ENCODE assay signal across 16 mouse cellular contexts in genomic region chr17:84121291-84121690, GRCm38 (mm10).
A peak's percentile ranks its signal among the peaks of the same experiment; 100 is the strongest.
DNase-seq lines count a peak whose midpoint lies in the region; ATAC-seq and TF ChIP-seq lines count a peak whose summit lies in the region.
"Had no signal": no experiment of that assay in that cellular context is flagged by ENCODE, and none has a peak within 500 bp of the region (broad histone marks: within the 10 kb centered on the region; RNA-seq: fewer than 3 reads in every experiment).

No protein-coding gene starts in this region.

- no peaks in the 10 kb centered on the region for H3K36me3 ChIP-seq in heart, adult 2 months (ENCODE audit: control insufficient read depth, insufficient read depth, low read length)
- H3K36me3 ChIP-seq in G1E (replicated peaks) = no peaks in the 10 kb centered on the region
- H3K36me3 ChIP-seq in liver, embryonic 15.5 days (replicated peaks) = no peaks in the 10 kb centered on the region
- H3K36me3 ChIP-seq in hindbrain, embryonic 13.5 days = no peaks in the 10 kb centered on the region
- H3K36me3 ChIP-seq: midbrain, embryonic 15.5 days had no signal

- no peaks in the 10 kb centered on the region for H3K79me2 ChIP-seq in heart, adult 2 months (replicated peaks; ENCODE audit: control insufficient read depth, insufficient read depth, low read length)

- intact Hi-C loops in heart, adult 2 months (cut with DNase I) = no loop called here

- H3K4me3 ChIP-seq in heart, adult 2 months = no peak overlapping the region
- H3K4me3 ChIP-seq in G1E (ENCODE audit: low read depth, low read length) = peak overlapping the region; percentile 67
- H3K4me3 ChIP-seq in liver, embryonic 15.5 days (replicated peaks) = peak overlapping the region; percentile 4; the same call in 1 of the 2 replicates
- no peak overlapping the region for H3K4me3 ChIP-seq in hindbrain, embryonic 13.5 days
- H3K4me3 ChIP-seq: midbrain, embryonic 15.5 days had no signal

- no peak for TF ChIP-seq CTCF in heart, adult 2 months (IDR thresholded peaks at IDR 0.05)
- no peak for TF ChIP-seq CTCF in G1E (IDR thresholded peaks at IDR 0.05; ENCODE audit: low read depth, low read length)

- peaks cover 4% of the 10 kb centered on the region for H3K4me1 ChIP-seq in heart, adult 2 months (ENCODE audit: control insufficient read depth, insufficient read depth, low read length)
- H3K4me1 ChIP-seq in G1E (ENCODE audit: insufficient read depth, low read depth, low read length) = peaks cover 83% of the 10 kb centered on the region
- H3K4me1 ChIP-seq in liver, embryonic 15.5 days (replicated peaks) = peaks cover 59% of the 10 kb centered on the region
- peaks cover 9% of the 10 kb centered on the region; the same call in 1 of the 2 replicates for H3K4me1 ChIP-seq in hindbrain, embryonic 13.5 days (replicated peaks)
- H3K4me1 ChIP-seq: midbrain, embryonic 15.5 days had no signal

- TF ChIP-seq EP300 in heart, adult 2 months (IDR thresholded peaks at IDR 0.05; ENCODE audit: insufficient read depth, low read depth, low read length) = no peak

- TF ChIP-seq POLR2A in heart, adult 2 months (IDR thresholded peaks at IDR 0.05; ENCODE audit: insufficient read depth, low read depth, low read length) = no peak

- peak overlapping the region; percentile 22 for H3K9ac ChIP-seq in heart, adult 2 months (ENCODE audit: low read depth, low read length)
- H3K9ac ChIP-seq in liver, embryonic 15.5 days = peak overlapping the region; percentile 25; the same call in 1 of the 2 replicates
- H3K9ac ChIP-seq in hindbrain, embryonic 13.5 days = no peak overlapping the region
- H3K9ac ChIP-seq: midbrain, embryonic 15.5 days had no signal

- DNase-seq in heart, adult 2 months = peak in 1 of 2 experiments; percentile 49
- DNase-seq in heart, postnatal 4 days = no peak
- DNase-seq in G1E (ENCODE audit: low spot score) = no peak
- peak; percentile 61 for DNase-seq in thymus, postnatal 0 days (ENCODE audit: low spot score)
- DNase-seq in layer of hippocampus, adult 9-10 months (ENCODE audit: low spot score) = no peak
- DNase-seq: adrenal gland, postnatal 14 days; cerebellum, adult 11 months; gastrocnemius, postnatal 10 days; heart, postnatal 10 days; left cerebral cortex, postnatal 4 days; lung, postnatal 10 days had no signal

- no peaks in the 10 kb centered on the region for H3K27me3 ChIP-seq in heart, adult 2 months (ENCODE audit: control insufficient read depth, insufficient read depth, low read length)
- 0 out of 2 replicates have a peak, but pooled peaks cover 4% of the 10 kb centered on the region for H3K27me3 ChIP-seq in G1E (ENCODE audit: insufficient read depth, low read length)
- no peaks in the 10 kb centered on the region for H3K27me3 ChIP-seq in liver, embryonic 15.5 days
- no peaks in the 10 kb centered on the region for H3K27me3 ChIP-seq in hindbrain, embryonic 13.5 days
- H3K27me3 ChIP-seq: midbrain, embryonic 15.5 days had no signal

- peak overlapping the region; percentile 1; the same call in 1 of the 2 replicates for H3K27ac ChIP-seq in heart, adult 2 months
- peak overlapping the region; percentile 45 for H3K27ac ChIP-seq in liver, embryonic 15.5 days (replicated peaks)
- H3K27ac ChIP-seq in hindbrain, embryonic 13.5 days = no peak overlapping the region
- H3K27ac ChIP-seq: midbrain, embryonic 15.5 days had no signal

- ATAC-seq in G1E (ENCODE audit: extremely low read depth, insufficient number of reproducible peaks, low FRiP score, poor library complexity, severe bottlenecking) = no peak
- ATAC-seq in liver, embryonic 15.5 days (ENCODE audit: insufficient read depth) = no peak
- no peak for ATAC-seq in erythroblast, adult 5-6 weeks (replicated peaks; ENCODE audit: low FRiP score, poor library complexity, severe bottlenecking)
- ATAC-seq in hindbrain, embryonic 13.5 days (ENCODE audit: low FRiP score) = no peak
- ATAC-seq: intestine, postnatal 0 days; midbrain, embryonic 15.5 days had no signal

- H3K4me2 ChIP-seq in liver, embryonic 15.5 days = peak overlapping the region; percentile 10; the same call in 1 of the 2 replicates
- no peak overlapping the region for H3K4me2 ChIP-seq in hindbrain, embryonic 13.5 days
- H3K4me2 ChIP-seq: midbrain, embryonic 15.5 days had no signal

- WGBS in heart, adult 2 months = 80% methylated on average over 6 of the region's 6 CpGs
- WGBS in liver, embryonic 15.5 days (ENCODE audit: insufficient replicate concordance) = 30% methylated on average over 6 of the region's 6 CpGs
- 77% methylated on average over 6 of the region's 6 CpGs for WGBS in hindbrain, embryonic 13.5 days

- H3K9me3 ChIP-seq in G1E (replicated peaks) = no peaks in the 10 kb centered on the region
- no peaks in the 10 kb centered on the region for H3K9me3 ChIP-seq in liver, embryonic 15.5 days (replicated peaks)
- H3K9me3 ChIP-seq in hindbrain, embryonic 13.5 days = no peaks in the 10 kb centered on the region
- H3K9me3 ChIP-seq: midbrain, embryonic 15.5 days had no signal

Comparison
In these comparisons a context has a peak if more than half of its experiments do, and no peak if none do; other contexts are left out.
1. H3K4me3 ChIP-seq: peak in G1E (single experiment) and liver, embryonic 15.5 days (single experiment); none in heart, adult 2 months (single experiment) and hindbrain, embryonic 13.5 days (single experiment).